Mouse (Mus musculus) CD4-positive naive resting alpha-beta T cell, adult 57 days (primary cell): ENCODE measurements around the gene Psme2. TPM values are rescaled to one million over a fixed set of nuclear protein-coding genes. Genes with fewer than 3 reads are reported as not detected.

Source experiments
- total RNA-seq: library from RNA; stranded (reverse); gene quantifications from one replicate; pipeline ENCODE4 v1.2.4, GENCODE M21; 2023

The Psme2 gene
- total RNA-seq, result 386 TPM

DNA sequence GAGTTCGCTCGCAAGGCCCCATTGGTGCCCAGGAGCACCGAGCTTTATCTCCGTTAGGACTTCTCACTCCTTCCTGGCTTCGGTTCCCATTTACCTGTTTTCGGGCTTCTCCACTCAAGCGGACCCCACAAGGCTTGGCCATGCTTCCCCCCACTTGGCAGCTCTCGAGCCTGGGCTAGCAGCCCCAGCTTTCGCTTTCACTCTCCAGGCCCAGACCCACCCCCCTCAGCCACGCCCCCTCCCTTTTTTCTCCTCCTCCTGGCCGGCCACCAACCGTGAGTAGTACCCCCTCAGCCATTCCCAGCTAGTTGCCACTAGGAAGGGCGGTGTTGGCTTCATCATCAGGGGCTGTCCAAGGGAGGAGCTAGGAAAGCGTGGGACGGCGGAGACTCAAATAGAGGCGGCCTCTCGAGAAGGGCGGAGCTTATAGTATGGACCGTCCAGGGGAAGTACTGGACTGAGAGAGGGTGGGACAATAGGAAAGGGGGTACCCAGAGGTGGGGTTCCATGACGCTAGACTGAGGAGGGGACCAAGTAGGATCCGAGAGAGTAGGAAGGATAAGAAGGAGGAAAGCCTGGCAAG, at the start of gene Psme2:
Gene Psme2, minus strand, starts transcription at position 366 of the 583 bp plus-strand sequence.

DNA sequence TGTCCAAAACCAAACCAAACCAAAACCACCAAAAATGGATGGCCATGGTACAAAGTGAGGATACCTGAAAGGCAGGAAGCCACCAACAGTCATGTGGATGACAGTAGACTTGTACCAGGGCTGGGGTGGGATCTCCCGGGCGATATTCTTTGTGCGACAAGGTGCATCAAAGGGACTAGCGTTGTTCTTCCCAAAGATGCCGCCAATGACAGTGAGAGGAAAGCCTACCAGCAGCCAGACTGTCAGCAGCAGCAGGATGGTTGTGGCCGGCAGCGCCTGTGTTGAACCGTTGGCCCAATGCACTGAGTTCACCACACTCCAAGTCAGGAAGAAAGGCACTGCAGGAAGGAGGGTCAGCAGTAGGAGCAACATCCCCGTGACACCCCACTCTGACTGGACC, 46.9 kb upstream of the Psme2 start, which contains the start of gene Gm49378:
Gene Gm49378, minus strand, starts transcription at position 101 of the 400 bp plus-strand sequence.

DNA sequence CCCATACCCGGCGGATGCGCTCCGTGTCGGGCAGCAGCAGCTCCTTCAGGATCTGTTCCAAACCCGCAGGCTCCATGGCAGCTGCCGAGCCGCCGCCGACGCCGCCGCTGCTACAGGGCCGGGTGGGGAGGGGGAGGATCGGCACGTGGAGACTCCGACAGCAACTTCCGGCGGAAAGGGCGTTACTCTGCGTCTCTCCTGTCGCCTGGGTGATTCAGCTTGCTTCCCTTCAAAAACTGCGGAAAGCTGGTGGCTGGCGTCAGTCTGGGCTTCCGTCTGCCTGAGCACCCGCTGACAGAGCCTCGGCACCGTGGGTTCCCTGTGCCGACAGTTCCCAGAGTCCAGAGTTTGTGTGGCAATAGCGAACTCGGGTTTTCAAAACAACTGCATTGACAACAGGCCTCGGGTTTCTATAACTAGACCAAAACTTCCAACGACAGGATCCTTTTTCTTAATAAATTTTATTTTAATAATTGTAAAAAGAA, 44.7 kb upstream of the Psme2 start, which contains the start of gene Ipo4:
Gene Ipo4, minus strand, starts transcription at position 435 of the 485 bp plus-strand sequence.

DNA sequence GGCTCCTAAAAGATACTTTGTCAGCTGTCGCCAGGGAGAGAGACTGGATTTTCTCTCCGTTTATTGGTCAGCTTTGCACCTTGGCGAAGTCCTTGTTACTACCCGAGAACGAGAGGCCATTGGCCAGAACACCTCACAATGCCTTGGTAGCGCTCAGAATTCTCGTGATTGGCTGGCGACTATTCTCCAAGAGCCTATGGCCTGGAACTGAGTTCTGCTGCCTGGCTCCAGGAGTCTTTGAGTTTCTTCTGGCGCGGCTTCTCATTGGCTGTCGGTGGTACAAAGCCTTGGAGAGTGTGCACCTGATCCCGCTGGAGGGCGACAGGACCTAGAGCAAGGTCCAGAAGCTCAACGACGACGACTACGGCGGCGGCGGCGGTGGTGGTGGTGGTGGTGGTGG, 26.9 kb upstream of the Psme2 start, which contains the start of gene Rec8:
Gene Rec8, plus strand, starts transcription at position 216 of the 400 bp plus-strand sequence.

DNA sequence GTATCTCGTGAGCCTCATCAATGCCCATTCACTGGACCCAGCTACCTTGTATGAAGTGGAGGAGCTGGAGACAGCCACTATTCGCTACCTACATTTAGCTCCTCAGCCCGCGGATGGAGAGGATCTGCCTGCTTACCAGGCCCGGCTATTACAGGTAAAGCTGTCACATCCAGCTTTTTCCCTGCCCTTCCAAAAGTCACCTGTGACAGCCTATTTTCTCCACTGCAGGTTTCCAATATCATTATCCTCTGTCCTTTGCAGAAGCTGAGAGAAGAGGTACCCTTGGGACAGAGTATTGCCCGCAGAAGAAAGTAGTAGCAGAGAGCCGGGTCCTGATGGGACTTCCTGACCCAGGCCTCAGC, 12.3 kb upstream of the Psme2 start, which contains the start of gene Irf9:
Gene Irf9, plus strand, starts transcription at position 301 of the 362 bp plus-strand sequence.

DNA sequence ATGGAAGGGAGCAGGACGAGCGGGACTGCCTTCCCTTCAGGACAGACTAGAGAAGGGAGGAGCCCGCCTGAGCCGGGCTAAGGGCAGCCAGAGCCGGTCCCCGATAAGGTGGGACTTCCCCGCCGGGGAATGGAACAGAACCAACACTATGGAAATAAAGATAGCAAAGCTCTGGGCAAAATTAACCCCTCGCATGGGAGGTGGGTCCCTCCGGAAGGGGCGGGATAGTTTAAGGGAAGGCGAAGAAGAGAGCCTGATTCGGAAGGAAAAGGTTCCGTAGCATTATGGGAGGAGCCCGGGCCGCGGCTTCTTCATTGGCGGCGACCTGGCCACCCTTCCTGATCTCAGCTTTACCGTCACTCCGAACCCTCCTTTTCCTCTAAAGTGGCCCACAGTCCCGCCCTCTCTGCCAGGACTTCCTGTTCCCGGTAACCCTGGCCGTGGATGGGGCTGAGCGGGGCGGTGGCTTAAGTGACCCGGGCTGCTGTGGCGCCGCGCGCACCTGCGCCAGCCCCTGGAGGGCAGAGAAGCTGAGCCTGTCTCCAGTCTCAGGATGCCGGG, 498 bp upstream of the Psme2 start, which contains the start of gene Rnf31:
Gene Rnf31, plus strand, starts transcription at position 378 of the 561 bp plus-strand sequence.

DNA sequence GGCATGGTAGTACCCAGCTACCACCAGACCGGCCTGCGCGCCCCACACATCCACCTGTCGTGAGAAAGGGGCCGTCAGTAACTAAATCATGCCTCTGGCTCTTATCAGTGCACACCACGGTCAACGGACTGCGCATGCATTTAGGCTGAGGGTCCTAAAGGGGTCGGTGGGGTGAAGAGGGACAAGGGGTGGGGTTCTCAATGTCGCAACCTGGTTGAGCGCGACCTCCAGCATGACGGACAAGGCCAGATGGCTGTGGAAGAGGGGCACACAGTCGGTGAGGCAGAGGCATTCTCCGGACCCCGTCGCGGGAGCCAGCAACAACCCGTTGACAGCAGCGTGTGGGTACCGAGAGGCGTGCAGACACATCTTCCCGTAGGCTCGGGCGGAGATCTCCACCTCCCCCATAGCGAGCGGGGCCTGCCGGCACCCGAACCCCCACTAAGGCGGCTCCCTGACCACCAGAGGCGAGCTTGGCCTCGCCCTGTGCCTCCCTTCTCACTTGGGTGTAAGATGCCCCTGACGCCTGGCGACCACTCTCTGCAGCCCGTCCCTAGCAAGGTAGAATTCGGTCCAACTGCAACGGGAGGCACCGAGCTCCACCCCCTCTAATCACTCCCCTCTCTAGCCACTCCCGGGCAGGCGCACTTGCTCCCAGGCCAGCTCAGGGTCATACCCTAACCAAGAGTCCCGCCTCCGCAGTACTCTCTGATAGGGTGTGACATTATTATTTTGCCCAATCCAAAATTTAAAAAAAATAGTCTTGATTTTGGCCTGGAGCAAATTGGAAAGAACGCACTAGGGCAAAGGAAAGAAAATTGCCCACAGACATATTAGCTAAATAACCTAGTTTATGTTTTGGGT, 6.0 kb downstream of the Psme2 start, which contains the start of gene Emc9:
Gene Emc9, minus strand, starts transcription at position 601 of the 864 bp plus-strand sequence.

DNA sequence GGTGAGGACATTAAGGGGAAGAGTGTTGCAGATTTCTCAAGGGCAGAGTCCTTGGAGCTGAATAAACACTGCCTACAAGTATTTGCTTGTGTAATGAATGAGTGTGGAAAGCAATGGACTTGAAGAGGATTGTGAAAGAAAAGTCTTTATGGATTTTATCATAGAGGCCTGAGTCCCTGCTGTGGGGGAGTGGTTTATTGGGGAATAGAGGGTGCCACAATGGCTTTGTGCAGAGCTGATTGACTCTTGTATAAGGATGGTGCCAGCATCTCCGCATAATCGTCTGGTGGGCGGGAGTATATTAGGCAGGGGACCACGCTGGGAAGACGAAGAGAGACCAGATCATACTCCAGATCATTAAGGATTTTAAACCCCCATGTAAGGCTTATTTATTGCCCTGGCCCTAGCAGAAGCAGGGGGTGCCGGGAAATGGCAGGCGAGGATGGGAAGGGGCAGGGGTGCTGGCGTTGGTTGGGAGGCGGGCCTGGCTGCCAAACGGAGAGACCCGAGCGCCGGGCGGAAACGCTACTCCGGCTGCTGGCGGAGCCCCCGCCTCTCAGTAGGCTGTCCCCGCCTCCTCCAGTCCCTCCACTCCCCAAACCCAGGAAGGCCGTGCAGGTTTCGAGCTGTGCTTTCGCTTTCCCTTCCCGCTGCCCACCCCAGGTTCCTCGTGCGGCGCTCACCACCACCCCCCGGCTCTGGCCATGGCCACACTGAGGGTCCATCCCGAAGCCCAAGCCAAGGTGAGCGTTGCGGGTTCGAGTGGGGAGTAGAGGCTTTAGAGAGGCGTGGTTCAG, 12.8 kb downstream of the Psme2 start, which contains the start of gene Psme1:
Gene Psme1, plus strand, starts transcription at position 253 of the 797 bp plus-strand sequence.

DNA sequence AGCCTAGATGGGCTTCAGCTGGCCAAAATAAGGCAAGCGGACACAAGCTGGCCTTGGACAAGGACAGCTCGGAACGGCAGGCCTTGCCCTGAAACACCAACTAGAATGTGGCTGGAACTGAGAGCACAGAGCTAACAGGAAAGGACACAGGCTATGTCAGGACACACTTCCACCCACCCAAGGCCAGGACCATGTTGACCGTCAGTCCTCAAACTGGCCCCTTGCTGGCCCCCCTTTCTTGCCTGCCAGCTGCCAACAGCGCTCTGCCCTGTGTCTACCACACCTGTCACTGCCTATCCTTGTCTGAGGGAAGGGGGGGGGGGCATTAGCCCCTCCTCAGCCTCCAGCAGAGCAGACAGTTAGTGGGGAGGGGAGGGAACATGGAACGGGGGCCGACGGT, 15.6 kb downstream of the Psme2 start, which contains the start of gene Fitm1:
Gene Fitm1, plus strand, starts transcription at position 316 of the 400 bp plus-strand sequence.

DNA sequence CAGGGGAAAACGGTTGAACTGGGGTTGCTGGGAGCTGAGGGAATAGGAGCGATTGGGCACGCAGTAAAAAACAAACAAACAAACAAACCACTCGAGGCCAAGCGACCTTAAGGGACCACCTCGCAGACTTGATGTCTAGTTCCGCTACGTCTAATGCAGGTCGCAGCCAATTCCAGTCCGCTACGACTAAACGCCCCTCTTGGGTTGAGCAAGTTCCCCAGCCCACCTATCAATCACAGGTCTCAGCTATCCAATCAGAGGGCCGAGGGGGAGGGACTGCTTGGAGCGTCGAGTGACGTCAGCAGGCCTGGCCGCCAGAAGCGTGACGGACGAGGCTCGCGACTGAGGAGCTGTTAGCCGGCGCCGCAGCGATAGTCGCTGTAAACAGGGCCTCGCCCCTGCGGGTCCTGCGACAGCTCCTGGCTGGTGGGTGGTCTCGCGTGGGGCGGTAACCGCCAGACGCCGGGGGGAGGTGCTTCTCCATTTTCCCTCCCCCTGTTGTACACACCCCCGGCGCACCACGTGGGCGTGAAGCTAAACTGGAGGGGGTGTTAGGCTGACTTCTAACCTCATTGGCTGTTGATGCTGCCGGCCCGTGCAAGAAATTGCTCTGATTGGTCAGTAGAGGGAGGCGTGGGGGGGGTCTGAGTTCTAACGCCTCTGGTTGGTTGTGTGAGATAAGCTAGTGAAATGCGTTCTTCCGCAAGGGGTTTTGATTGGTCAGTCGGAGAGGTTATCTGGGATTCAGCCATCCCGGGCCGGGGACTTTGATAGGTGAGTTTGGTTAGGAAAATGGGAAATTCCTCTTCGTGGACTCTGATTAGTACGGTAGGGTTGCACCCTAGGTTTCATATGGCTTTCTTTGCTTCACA, 30.5 kb downstream of the Psme2 start, which contains the start of gene A730061H03Rik:
Gene A730061H03Rik, minus strand, starts transcription at position 205 of the 872 bp plus-strand sequence.

DNA sequence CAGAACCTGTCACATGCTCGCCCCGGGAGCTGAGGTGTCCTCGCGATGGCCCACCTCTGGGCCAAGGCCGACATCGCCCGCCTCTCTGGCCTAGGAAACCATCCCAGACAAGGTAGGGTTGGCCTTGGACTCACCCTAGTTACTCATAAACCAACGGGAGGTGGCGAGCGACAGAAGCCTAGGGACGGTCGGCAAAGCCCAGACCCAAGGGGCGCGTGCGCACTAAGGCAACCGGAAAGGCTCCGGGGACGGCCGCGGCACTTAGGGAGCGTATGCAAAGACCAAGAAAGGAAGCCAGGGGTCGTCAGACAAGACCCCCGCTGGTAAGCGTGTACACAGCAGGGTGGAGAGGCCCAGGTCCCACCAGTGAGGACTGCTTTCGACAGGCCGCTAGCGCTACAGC, 31.1 kb downstream of the Psme2 start, which contains the start of gene Dcaf11:
Gene Dcaf11, plus strand, starts transcription at position 208 of the 403 bp plus-strand sequence.

DNA sequence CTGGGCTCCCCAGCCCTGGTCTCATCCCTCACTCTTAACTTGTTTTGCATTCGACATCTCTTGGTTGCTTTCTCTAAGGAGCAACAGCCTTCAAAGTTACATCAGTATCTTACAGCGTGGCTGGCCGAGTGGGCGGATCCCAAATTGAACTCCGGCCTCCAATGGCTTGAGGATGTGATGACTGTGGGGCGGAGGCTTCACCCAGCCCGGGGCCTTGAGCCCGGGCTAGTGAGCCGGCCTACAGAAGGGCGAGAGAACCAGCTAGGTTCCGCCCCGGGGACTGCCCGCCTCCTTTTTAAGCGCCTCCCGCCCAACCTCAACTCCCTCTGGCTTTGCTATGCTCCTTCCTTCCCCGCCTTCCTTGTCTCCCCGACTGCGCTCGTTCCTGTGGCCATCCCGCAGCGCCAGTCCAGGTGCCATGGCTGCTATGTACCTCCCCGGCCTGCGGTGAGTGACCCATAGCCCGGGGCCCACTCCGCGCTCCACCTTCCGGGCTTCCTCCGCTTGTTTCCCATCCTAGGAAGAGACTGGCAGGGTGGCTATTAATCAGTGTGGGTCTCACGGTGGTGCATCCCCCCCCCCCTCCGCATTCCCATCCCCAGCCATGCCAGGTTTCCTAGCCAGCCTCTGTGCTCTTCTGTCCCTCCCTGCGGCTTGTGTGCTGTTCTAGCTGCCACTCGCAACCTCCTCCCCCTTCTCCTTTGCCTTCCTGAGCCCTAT, 50.7 kb downstream of the Psme2 start, which contains the start of gene Pck2:
Gene Pck2, plus strand, starts transcription at position 200 of the 720 bp plus-strand sequence.

Other genes starting within 250 kb of the Psme2 start
- 21.3 TPM for gene Dhrs4, start 112.4 kb downstream of the Psme2 start, total RNA-seq
- gene Carmil3, start 100.5 kb downstream of the Psme2 start, total RNA-seq, result 1.2 TPM
- gene Cpne6, start 80.7 kb downstream of the Psme2 start, total RNA-seq, result not detected
- gene Nrl, start 66.1 kb downstream of the Psme2 start, total RNA-seq, result not detected
- gene Pck2, start 50.8 kb downstream of the Psme2 start, total RNA-seq, result 16.1 TPM
- 92.5 TPM for gene Dcaf11, start 31.1 kb downstream of the Psme2 start, total RNA-seq
- gene A730061H03Rik, start 30.7 kb downstream of the Psme2 start, total RNA-seq, result 6.4 TPM
- not detected for gene Fitm1, start 15.5 kb downstream of the Psme2 start, total RNA-seq
- gene Psme1, start 13.0 kb downstream of the Psme2 start, total RNA-seq, result 263 TPM
- gene Emc9, start 5.8 kb downstream of the Psme2 start, total RNA-seq, result 21.5 TPM
- gene Rnf31, start 595 bp upstream of the Psme2 start, total RNA-seq, result 96.4 TPM
- 94.6 TPM for gene Irf9, start 12.5 kb upstream of the Psme2 start, total RNA-seq
- 0.44 TPM for gene Rec8, start 26.9 kb upstream of the Psme2 start, total RNA-seq
- gene Ipo4, start 44.8 kb upstream of the Psme2 start, total RNA-seq, result 71.9 TPM
- 2.7 TPM for gene Gm49378, start 46.8 kb upstream of the Psme2 start, total RNA-seq
- gene Tm9sf1, start 52.7 kb upstream of the Psme2 start, total RNA-seq, result 43.9 TPM
- 3.5 TPM for gene Tssk4, start 59.1 kb upstream of the Psme2 start, total RNA-seq
- 41.7 TPM for gene Mdp1, start 69.4 kb upstream of the Psme2 start, total RNA-seq
- gene Gmpr2, start 80.8 kb upstream of the Psme2 start, total RNA-seq, result 16.2 TPM
- gene Nedd8, start 81.0 kb upstream of the Psme2 start, total RNA-seq, result 153 TPM
- gene Tinf2, start 90.7 kb upstream of the Psme2 start, total RNA-seq, result 111 TPM
- 2.0 TPM for gene Tgm1, start 122.8 kb upstream of the Psme2 start, total RNA-seq
- gene Rabggta, start 131.2 kb upstream of the Psme2 start, total RNA-seq, result 84.5 TPM
- gene Dhrs1, start 154.6 kb upstream of the Psme2 start, total RNA-seq, result 18.6 TPM
- gene Nop9, start 154.6 kb upstream of the Psme2 start, total RNA-seq, result 22.2 TPM
- not detected for gene Cideb, start 167.3 kb upstream of the Psme2 start, total RNA-seq
- gene Ltb4r2, start 170.3 kb upstream of the Psme2 start, total RNA-seq, result 0.21 TPM
- gene Ltb4r1, start 174.8 kb upstream of the Psme2 start, total RNA-seq, result 0.41 TPM
- gene Adcy4, start 193.0 kb upstream of the Psme2 start, total RNA-seq, result 0.27 TPM
- gene Ripk3, start 197.8 kb upstream of the Psme2 start, total RNA-seq, result 67.6 TPM
- not detected for gene Nfatc4, start 232.0 kb upstream of the Psme2 start, total RNA-seq